Mouse (Mus musculus): ENCODE results near the gene Hoxc10.

DNA sequence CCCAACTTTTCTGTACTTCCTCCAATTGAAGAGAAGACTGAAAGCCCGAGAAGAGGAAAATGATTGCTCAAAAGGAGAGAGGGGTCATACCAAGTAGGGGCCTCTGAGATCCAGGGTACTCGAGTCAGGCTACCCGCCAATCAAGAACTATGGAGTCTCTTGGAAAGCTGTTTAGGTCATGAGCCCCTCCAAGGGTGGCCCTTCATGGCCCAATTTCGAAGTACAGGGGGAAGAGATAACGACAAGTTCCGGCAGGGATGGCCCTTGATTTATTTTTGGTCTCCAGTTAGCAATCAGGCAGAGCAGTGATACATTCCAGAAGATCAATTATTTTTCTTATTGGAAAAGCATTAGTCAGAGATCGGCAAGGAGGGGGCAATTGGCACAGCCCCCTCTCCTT is 25.2 kb downstream of the Hoxc10 start:
- TF ChIP-seq CTCF (IDR thresholded peaks at IDR 0.05; ENCODE audit: low read depth, low read length) (no peak), POLR2A (IDR thresholded peaks at IDR 0.05; ENCODE audit: borderline replicate concordance, low read depth, low read length) (no peak)

All from bone marrow macrophage, adult 2 months (primary cell).